Comparison of ENCODE assay signal across 26 mouse cellular contexts in the genomic region with DNA sequence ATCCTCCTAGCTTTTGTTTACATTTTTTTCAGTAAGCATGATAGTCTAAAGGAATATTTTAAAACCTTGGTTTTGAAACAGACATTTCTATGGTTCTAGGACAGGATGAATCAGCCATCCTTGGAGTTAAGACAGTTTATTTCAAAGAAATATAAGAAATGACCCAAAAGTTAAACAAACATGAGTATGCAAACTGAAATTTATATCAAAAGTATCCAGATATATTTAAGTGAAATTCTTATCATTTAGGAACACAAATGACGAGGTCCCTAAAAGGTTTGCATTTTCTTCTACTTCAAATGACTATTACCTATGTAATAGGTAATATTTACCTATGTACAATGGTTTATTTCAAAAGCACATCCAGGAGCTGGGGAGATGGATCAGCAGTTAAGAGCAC.
DNase-seq lines count a peak whose midpoint lies in the region; ATAC-seq and TF ChIP-seq lines count a peak whose summit lies in the region.
"Had no signal": no experiment of that assay in that cellular context is flagged by ENCODE, and none has a peak within 500 bp of the region (broad histone marks: within the 10 kb centered on the region; RNA-seq: fewer than 3 reads in every experiment).

No protein-coding gene starts in this region.

- no peak overlapping the region for H3K4me2 ChIP-seq in midbrain, embryonic 14.5 days (ENCODE audit: low read length)
- H3K4me2 ChIP-seq in midbrain, embryonic 16.5 days (ENCODE audit: low read length) = no peak overlapping the region
- no peak overlapping the region for H3K4me2 ChIP-seq in liver, embryonic 15.5 days
- no peak overlapping the region for H3K4me2 ChIP-seq in kidney, embryonic 15.5 days
- H3K4me2 ChIP-seq: forebrain, embryonic 15.5 days; heart, embryonic 12.5 days; hindbrain, embryonic 15.5 days; limb, embryonic 15.5 days; neural tube, embryonic 12.5 days had no signal

- no peak for ATAC-seq in midbrain, embryonic 14.5 days (ENCODE audit: low FRiP score, low TSS enrichment)
- no peak for ATAC-seq in midbrain, embryonic 16.5 days
- peak; percentile 13; the same call in 1 of the 2 replicates for ATAC-seq in liver, embryonic 15.5 days (ENCODE audit: insufficient read depth)
- no peak for ATAC-seq in kidney, embryonic 15.5 days (replicated peaks; ENCODE audit: low FRiP score)
- ATAC-seq: inflammation-experienced regulatory T-cells, adult 6 months; Patski had no signal

- 83% methylated on average over 1 of the region's 1 CpGs for WGBS in midbrain, embryonic 14.5 days
- WGBS in midbrain, embryonic 16.5 days = 84% methylated on average over 1 of the region's 1 CpGs
- WGBS in liver, embryonic 15.5 days (ENCODE audit: insufficient replicate concordance) = 20% methylated on average over 1 of the region's 1 CpGs
- 79% methylated on average over 1 of the region's 1 CpGs for WGBS in kidney, embryonic 15.5 days

- no peaks in the 10 kb centered on the region for H3K27me3 ChIP-seq in midbrain, embryonic 14.5 days (ENCODE audit: control insufficient read depth, insufficient read depth, low read length)
- H3K27me3 ChIP-seq in midbrain, embryonic 16.5 days (ENCODE audit: control insufficient read depth, insufficient read depth, low read depth, low read length) = no peaks in the 10 kb centered on the region
- H3K27me3 ChIP-seq in liver, embryonic 15.5 days = no peaks in the 10 kb centered on the region
- H3K27me3 ChIP-seq in kidney, embryonic 15.5 days = no peaks in the 10 kb centered on the region
- H3K27me3 ChIP-seq: forebrain, embryonic 15.5 days; heart, embryonic 12.5 days; hindbrain, embryonic 15.5 days; limb, embryonic 15.5 days; neural tube, embryonic 12.5 days had no signal

- H3K4me3 ChIP-seq in layer of hippocampus, adult 2 months = no peak overlapping the region
- no peak overlapping the region for H3K4me3 ChIP-seq in midbrain, embryonic 14.5 days (replicated peaks; ENCODE audit: low read depth, low read length)
- no peak overlapping the region for H3K4me3 ChIP-seq in midbrain, embryonic 16.5 days (ENCODE audit: low read depth, low read length)
- H3K4me3 ChIP-seq in liver, embryonic 15.5 days (replicated peaks) = no peak overlapping the region
- no peak overlapping the region for H3K4me3 ChIP-seq in kidney, embryonic 15.5 days (replicated peaks)
- H3K4me3 ChIP-seq: forebrain, embryonic 10.5 days; forebrain, embryonic 15.5 days; heart, adult 2 months; heart, embryonic 12.5 days; hindbrain, embryonic 15.5 days; limb, embryonic 10.5 days; limb, embryonic 15.5 days; neural tube, embryonic 12.5 days had no signal

- no peak overlapping the region for H3K9ac ChIP-seq in midbrain, embryonic 14.5 days (replicated peaks; ENCODE audit: low read length)
- no peak overlapping the region for H3K9ac ChIP-seq in midbrain, embryonic 16.5 days (ENCODE audit: low read depth, low read length)
- no peak overlapping the region for H3K9ac ChIP-seq in liver, embryonic 15.5 days
- no peak overlapping the region for H3K9ac ChIP-seq in kidney, embryonic 15.5 days
- H3K9ac ChIP-seq: forebrain, embryonic 15.5 days; heart, embryonic 12.5 days; hindbrain, embryonic 15.5 days; limb, embryonic 15.5 days; neural tube, embryonic 12.5 days had no signal

- H3K36me3 ChIP-seq in midbrain, embryonic 14.5 days (ENCODE audit: control insufficient read depth, insufficient read depth, low read length) = no peaks in the 10 kb centered on the region
- no peaks in the 10 kb centered on the region for H3K36me3 ChIP-seq in midbrain, embryonic 16.5 days (ENCODE audit: control insufficient read depth, insufficient read depth, low read length)
- no peaks in the 10 kb centered on the region for H3K36me3 ChIP-seq in liver, embryonic 15.5 days (replicated peaks)
- H3K36me3 ChIP-seq in kidney, embryonic 15.5 days = no peaks in the 10 kb centered on the region
- H3K36me3 ChIP-seq: forebrain, embryonic 10.5 days; forebrain, embryonic 15.5 days; heart, embryonic 12.5 days; hindbrain, embryonic 15.5 days; limb, embryonic 10.5 days; limb, embryonic 15.5 days; neural tube, embryonic 12.5 days had no signal

- 0 out of 2 replicates have a peak, but pooled peaks cover 3% of the 10 kb centered on the region for H3K4me1 ChIP-seq in midbrain, embryonic 14.5 days (ENCODE audit: control insufficient read depth, insufficient read depth, low read length)
- no peaks in the 10 kb centered on the region for H3K4me1 ChIP-seq in midbrain, embryonic 16.5 days (ENCODE audit: control insufficient read depth, insufficient read depth, low read length)
- peaks cover 15% of the 10 kb centered on the region for H3K4me1 ChIP-seq in liver, embryonic 15.5 days (replicated peaks)
- H3K4me1 ChIP-seq in kidney, embryonic 15.5 days = no peaks in the 10 kb centered on the region
- H3K4me1 ChIP-seq: forebrain, embryonic 10.5 days; forebrain, embryonic 15.5 days; heart, embryonic 12.5 days; hindbrain, embryonic 15.5 days; limb, embryonic 10.5 days; limb, embryonic 15.5 days; neural tube, embryonic 12.5 days had no signal

- peak overlapping the region; percentile 29; the same call in 1 of the 2 replicates for H3K27ac ChIP-seq in layer of hippocampus, adult 2 months
- H3K27ac ChIP-seq in midbrain, embryonic 14.5 days (replicated peaks; ENCODE audit: low read depth, low read length) = peak overlapping the region; percentile 49; the same call in 1 of the 2 replicates
- no peak overlapping the region for H3K27ac ChIP-seq in midbrain, embryonic 16.5 days (ENCODE audit: low read length)
- H3K27ac ChIP-seq in liver, embryonic 15.5 days (replicated peaks) = peak overlapping the region; percentile 88
- H3K27ac ChIP-seq in kidney, embryonic 15.5 days = no peak overlapping the region
- H3K27ac ChIP-seq: forebrain, embryonic 10.5 days; heart, adult 2 months; hindbrain, embryonic 15.5 days; limb, embryonic 10.5 days; limb, embryonic 15.5 days; neural tube, embryonic 12.5 days had no signal

- TF ChIP-seq CTCF in layer of hippocampus, adult 2 months (conservative IDR thresholded peaks at IDR 0.05) = no peak

- no peak for DNase-seq in layer of hippocampus, adult 2 months (ENCODE audit: low spot score in 2 of 2)
- no peak for DNase-seq in layer of hippocampus, adult 9-10 months (ENCODE audit: low spot score)
- peak; percentile 13 for DNase-seq in midbrain, embryonic 14.5 days
- no peak for DNase-seq in natural killer cell, adult 2 months (ENCODE audit: low spot score in 2 of 2)
- DNase-seq: cerebellum, adult 8-10 months; cerebellum, postnatal 25 days; gastrocnemius, postnatal 36 days; heart, adult 2 months; heart, postnatal 4 days; kidney, adult 11 months; layer of hippocampus, adult 9-11 months; right cerebral cortex, adult 18-20 months; spleen, adult 18-20 months; thymus, postnatal 36 days had no signal

- no peaks in the 10 kb centered on the region for H3K9me3 ChIP-seq in midbrain, embryonic 14.5 days (ENCODE audit: control insufficient read depth, low read length)
- no peaks in the 10 kb centered on the region for H3K9me3 ChIP-seq in midbrain, embryonic 16.5 days (replicated peaks; ENCODE audit: control insufficient read depth, low read length, poor library complexity, severe bottlenecking)
- no peaks in the 10 kb centered on the region for H3K9me3 ChIP-seq in liver, embryonic 15.5 days (replicated peaks)
- no peaks in the 10 kb centered on the region for H3K9me3 ChIP-seq in kidney, embryonic 15.5 days (replicated peaks)
- H3K9me3 ChIP-seq: forebrain, embryonic 10.5 days; forebrain, embryonic 15.5 days; heart, embryonic 12.5 days; hindbrain, embryonic 15.5 days; limb, embryonic 10.5 days; limb, embryonic 15.5 days; neural tube, embryonic 12.5 days had no signal

Comparison
In these comparisons a context has a peak if more than half of its experiments do, and no peak if none do; other contexts are left out.
1. H3K27ac ChIP-seq: peak in layer of hippocampus, adult 2 months (single experiment), midbrain, embryonic 14.5 days (single experiment) and liver, embryonic 15.5 days (single experiment); none in midbrain, embryonic 16.5 days (single experiment) and kidney, embryonic 15.5 days (single experiment).